Mouse (Mus musculus) 3T3-L1 (cell line): ENCODE data around the gene Chrm4.

Source experiments
- DNase-seq: peaks from one replicate; pipeline ENCODE4 v3.0.0-alpha.2; 2015; ENCODE audit warnings: low read depth, low spot score

Gene Chrm4

DNA sequence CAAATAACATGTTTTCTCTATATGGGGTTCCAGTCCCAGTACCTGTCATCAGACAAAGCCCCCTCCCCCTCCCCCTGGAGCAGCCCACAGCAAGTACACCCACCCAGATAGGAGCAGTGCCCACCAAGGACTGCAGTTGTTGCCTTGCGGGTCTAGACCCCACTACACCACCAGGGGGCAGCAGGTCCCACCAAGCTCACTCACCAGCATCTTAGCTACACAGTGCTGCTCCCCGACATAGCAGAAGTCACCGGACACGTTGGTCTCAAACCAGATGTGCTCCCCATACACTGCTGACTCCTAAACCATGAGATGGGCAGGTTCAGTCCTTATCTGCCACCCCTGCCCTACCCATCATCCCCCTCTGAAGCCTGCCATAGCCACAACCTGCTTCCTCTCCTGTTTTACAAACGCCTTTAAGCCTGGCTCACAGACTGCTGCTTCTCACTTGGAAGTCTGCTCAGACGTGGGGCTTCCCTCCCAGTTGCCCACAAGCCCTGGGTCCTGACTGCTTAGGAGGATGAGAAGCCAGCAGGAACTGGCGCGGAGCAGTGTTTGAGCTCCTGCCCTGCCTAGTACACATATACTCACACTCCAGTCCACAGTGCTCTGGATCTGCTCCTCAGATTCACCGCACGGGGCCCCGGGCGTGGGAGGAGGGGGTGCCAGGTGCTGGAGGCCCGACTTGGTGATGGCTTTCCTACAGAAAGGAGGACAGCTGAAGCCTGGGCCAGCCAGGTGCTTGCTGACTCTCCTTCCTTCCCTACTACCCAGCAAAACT is 17.3 kb downstream of the Chrm4 start:
- peak; percentile 76 for DNase-seq

DNA sequence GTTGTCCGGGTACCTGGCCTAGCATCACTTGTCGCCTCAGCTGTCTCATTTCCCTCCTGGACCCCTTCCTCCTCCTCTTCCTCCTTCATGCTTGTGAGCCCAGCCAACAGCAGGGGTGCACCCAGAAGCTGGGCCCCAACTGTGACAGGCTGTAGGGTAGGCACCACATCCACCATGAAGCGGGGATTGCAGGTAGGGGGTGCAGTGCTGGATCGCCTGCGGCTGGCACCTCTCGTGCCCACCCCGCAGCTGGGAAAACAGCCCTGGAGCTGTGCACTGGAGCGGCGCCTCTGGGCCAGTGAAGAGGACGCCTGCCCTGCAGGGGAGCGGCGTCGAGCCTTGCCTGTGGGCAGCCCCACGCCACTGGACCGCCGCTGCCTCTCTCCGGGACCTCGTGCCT is 18.4 kb downstream of the Chrm4 start, which contains the start of gene Gm9821:
TSS of gene Gm9821 (plus strand) at position 221 of the 400 bp plus-strand sequence.
- DNase-seq = no peak

- DNase-seq = no peak
Measured at GRCm38 (mm10) chr2:91946836-91947235, 19.8 kb downstream of the Chrm4 start.

GRCm38 (mm10) chr2:91947397-91948150 is 20.5 kb downstream of the Chrm4 start:
- DNase-seq = peak; percentile 80

DNA sequence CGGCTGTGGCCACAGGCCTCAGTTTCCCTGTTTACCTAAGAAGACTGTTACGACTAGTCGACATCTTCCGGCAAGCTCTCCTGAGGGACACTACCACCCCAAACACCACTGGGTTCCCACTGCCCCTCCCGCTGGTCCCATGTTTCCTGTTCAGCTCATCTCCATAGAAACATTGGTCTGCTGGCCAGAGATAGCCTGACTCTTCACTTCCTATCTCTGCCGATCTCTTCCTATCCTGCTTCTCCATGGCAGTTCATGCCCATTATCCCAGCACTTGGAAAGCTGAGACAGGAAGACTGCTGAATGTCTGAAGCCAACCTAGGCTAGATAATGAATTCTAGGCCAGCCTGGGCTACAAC is 21.1 kb downstream of the Chrm4 start:
- DNase-seq = no peak

- DNase-seq = no peak
Measured at GRCm38 (mm10) chr2:91948792-91949241, 21.8 kb downstream of the Chrm4 start.

DNA sequence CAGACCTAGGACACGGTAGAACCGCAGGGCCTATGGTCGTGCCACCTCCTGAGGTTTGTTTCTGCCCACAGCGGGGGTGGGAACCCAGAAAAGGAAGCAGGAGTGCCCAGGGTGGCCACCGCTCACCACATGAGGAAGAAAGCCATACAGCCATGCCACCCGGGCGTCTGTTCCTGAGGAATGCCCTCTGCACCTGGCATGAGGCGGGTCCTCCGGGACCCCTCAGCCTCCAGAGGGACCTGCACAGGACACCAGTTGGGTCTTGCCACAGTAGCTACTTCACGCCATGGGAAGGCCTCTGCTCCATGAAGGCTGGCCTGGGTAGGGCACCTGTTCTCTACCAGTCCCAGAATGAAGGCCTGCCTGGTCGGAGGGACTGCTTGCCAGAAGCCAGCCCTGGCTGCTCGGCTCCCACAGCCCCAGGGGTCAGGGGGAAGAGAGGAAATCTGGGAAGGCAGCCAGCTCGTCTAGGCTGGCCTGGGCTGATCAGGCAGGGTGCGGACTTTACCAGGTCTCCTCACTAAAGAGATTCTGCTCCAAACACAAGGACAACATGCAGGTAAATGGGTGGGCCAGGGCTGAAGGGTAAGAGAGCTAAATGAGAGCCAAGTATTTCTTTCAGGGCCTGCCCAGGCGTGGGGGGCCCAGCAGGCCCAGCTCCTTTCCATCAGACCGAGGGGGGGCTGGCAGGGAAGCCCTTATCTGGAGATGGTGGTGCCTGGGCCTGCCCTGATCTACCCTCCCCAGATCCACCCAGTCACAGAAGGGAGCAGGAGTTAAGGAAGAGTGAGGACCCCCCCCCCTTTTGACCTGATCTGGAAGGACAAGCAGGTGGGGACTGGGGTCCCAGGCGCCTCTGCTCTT is 22.6 kb downstream of the Chrm4 start:
- no peak for DNase-seq

DNA sequence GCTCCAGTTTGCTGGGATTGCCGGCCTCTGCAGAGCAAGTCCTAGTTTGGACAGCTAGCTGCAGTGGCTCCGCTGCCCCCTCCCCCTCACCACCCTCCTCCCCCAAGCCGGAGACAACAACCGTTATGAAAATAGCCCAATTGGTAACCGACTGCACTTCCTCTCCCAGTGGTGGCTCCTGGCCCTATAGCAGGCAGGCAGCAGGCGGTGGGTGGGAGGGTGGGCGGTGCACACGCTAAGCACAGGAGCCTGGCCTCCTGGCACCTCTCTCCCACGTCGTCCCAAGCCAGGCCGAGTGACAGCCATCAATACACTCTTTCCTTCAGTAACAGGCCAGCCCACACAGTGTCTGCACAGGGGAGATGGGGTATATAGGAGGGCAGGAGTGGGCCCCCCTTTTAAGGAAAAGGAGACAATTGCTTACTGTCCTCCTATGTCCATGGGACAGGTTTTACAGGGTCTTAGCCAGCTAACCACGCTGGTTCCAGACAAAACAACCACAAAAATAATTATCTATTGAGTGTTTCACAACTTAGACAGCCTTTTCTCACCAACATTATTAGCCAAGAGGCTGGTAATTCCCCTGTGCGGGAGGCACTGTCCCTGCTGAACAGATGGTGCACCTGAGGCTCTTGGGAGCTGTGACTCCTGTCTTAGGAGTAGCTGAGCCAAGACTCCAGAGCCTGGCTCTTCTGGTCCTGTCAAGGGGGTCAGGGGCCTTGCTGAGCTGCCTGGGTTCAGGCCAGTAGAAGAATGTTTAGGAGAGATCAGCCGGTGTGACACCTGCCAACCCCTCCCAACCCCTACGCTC is 23.4 kb downstream of the Chrm4 start:
- DNase-seq = no peak

DNA sequence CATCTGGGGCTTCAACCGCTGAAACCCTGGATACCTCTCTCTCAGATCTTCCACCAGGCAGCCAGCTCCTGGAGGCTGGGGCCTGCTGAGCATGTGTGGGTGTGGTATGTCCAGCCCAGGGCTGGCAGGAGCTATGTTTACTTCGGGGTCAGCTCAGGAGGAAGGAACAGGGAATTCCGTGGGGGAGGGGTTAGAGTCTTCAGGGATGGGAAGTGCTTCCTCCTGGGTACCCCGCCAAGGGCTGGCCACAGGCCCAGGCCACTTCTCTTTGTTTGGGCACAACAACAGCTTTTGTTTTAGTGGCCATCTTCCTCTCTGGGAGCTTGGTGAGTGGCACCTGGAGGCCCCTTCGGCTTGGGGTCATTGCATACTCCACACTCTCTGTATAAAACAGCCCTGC is 26.8 kb downstream of the Chrm4 start:
- peak; percentile 51 for DNase-seq

DNA sequence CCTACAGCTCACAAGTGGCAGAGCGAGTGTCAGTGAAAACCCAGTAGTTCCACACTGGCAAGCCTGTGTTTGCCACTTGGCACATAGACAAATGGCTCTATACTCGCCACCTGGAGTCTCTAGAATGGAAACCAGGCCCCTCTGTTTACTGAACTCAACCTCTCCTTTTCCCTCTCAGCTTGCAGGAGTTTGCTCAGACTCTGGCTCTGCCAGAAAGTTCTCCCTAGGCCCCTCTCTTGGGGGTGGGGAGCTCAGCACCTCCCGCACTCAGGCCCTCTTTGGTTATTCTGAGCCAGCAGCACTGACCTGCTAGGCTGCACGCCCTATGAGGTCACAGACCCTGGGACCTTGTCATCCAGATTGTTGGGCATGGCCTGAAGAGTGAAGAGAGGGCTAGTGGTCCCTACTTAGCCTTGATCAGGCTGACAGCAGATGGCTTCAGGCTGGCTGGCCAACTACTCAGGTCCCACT is 28.1 kb downstream of the Chrm4 start:
- DNase-seq = no peak

DNA sequence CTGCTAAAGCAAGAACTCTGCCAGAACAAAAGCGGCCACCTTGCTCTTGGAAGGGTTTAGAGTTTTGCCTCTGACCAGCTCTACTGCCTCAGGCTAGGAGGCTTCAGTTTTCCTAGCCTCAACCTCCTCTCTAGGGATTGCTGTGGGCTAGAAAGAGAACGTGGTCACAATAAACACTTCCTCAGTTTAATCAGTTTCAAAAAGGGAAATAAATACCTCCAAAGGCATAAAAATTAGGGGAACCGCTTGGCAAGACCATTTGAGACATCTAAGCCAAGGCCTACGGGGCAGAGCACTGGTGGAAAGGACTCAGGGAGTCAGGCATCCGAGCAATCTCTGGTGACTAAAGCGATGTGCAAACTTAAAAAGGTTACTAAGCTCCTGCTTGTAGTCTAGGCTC is 28.8 kb downstream of the Chrm4 start:
- no peak for DNase-seq

- no peak for DNase-seq
Measured at GRCm38 (mm10) chr2:91957096-91957495, 30.0 kb downstream of the Chrm4 start.

DNA sequence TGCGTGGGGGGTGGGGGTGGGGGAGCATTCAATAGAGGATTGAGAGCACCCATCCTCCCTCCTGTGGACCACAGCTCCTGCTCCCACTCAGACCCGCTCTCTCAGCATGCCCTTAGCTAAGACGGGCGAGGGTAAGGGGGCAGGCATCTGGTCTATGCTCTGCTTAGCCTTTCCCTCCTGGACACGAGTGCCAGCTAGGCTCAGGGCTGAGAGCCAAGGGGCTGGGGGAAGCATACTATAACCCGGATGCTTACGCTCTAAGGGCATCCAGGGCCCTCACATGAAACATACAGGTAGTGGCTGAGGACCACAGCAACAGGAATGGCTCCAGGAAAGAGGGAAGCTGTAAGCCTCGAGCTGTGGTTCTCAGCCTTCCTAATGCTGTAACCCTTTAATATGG is 31.0 kb downstream of the Chrm4 start:
- DNase-seq = no peak

DNA sequence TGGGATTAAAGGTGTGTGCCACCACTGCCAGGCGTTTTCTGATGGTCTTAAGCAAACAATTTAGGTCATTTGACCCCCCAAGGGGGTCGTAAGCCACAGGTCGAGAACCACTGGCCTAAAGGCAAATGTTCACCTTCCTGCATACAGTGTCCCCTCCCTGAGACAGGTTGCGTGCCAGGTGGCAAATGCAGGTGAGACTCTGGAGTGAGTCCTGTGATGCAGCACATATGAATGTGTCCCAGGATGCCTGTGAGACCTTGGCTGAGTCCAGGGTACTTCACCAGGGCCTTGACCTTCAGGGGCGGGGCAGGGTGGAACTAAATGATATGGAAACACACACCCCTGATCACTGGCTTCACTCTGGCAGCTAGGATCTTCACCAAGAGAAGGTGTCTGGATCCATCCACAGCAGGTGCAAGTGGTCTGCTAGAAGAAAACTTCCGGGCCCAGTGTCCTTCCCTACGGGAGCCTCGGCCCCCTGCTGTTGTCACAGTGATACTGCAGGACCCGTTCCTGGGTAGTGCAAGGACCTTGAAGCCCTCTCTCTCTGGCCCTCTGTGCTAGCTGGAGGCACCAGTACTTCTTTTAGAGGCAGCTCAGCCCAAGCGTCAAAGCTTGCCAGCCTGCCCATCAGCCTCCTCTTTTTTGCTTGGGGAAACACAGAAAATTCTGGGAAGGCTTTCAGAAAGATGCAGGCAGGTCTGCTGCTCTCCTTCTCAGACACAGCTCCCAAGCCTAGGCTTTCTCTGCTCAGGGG is 31.8 kb downstream of the Chrm4 start:
- DNase-seq = peak; percentile 62

DNA sequence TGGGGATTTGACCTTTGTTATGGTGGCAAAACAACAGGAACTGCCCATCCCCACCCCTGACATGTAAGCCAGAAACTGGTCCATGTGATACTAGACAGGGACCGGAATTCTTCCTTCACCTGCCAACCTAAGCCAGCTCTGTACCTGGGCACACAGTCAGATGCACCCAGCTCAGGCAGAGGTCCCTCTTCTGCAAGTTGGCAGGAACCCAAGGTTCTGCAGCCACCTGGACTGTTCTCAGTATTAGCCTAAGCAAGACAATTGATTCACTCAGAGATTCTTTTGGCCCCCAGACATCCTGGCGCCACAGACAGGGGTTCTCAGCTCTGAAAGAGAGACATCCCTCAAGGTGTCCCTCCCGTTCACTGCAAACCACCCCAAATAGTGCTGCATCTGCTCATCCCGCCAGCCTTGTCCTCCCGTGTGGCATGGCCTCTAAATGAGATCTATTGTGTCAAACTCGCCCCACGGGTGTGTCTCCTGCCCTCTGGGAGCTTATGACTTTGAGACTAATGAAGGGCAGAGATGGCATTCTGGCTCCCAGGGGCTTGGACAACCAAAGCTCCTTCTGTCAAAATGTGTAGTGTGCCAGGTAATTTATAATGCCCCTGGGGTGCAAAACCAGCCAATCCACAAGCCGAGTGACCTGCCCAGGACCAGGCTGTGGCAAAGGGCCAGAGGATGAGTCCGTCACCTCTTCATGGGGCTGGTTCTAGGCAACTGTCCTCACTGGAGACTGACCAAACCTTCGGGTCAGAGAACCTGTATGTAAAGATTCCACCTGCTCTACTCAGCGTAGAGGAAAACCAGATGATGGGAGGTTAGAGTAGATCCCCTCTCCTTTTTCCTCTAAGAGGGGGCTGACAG is 32.7 kb downstream of the Chrm4 start:
- DNase-seq = no peak

DNA sequence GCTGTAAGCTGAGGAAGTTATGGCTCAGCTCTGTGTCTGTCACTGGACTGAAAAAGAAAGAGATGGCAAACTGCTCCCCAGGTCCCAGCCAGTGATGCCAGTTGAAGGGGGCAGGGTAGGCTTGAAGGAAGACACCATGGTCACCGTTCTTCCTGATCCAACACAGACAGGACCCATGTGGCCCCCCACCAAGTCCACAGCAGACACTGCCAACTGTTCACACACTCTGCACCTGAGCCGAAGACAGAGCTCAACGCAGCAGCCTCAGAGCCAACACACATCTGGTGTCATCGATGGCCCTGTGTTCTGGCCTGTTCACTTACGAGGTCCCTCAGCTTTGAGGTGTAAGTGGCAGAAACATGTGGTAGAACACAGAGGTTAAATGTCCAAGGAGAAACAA is 33.4 kb downstream of the Chrm4 start:
- no peak for DNase-seq

DNA sequence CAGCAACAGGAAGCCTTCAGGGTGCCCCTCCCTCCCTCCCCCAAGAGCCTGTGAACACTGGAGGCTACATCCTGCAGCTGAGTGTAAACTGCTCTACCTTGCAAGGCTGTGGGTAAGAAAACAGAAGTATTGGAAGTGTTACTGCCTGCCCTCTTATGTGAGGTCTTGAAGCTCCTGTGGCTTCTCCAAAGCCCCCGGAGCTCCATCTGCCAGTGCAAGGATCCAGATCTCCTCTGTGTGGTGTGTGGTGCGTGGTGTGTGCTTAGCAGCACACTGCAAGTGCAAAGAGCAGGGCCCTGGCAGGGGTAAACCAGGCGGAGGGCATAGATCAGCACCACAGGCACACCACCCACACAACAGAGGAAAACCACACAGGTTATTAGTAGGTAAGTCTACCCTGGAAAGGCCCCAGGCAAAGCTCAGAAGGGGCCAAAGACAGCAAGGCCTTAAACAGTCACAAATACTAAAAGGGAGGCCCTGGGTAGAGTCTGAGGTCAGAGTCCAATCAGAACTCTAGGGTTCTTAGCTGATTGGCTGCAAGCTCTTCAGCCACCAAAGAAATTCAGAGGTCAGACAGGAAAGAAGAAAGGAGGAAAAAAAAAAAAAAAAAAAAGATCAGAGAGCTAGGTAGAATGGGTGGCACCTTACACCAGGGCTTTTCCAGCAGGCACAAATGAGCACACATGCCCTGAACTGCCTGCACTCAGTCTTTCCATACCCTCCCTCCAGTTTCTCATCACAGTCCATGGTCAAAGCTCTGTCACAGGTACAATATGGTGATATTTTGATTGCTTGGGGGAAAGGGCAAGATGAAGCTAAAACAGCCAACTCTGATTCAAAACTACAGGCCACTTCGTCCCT is 35.1 kb downstream of the Chrm4 start:
- DNase-seq = no peak

DNA sequence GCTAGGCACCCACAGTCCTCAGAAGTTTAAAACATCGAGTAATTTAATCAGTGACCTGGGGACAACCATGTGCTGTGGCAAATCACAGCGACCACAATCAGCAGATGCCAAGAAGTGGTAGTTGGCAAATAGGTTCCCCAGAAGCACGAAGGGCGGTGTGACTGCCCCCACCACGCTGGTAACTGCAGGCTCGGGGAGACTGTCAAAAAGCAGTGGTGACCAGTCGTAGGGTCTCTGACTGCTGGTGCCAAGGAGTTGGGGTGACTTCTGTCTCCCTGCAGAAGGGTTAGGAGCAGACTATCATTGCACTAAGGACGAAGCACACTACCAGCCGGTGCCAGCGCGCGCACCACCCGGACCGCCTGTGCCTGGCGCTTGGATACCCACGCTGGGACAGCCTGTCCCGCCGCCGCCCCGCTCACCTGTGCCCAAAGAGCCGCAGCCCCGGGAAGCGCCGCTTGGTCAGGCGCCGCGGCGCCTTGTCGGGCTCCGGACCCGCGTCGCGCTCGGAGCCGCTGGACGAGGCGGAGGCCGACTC is 35.9 kb downstream of the Chrm4 start:
- no peak for DNase-seq
